Mouse (Mus musculus): ENCODE measurements around the gene Pcsk6.

- TF ChIP-seq GATA1 (IDR thresholded peaks at IDR 0.05; ENCODE audit: low read length) (no peak), TAL1 (IDR thresholded peaks at IDR 0.05; ENCODE audit: low read length) (no peak)
Observed at GRCm38 (mm10) chr7:66084546-66084945, 223.0 kb downstream of the Pcsk6 start.
